Mouse (Mus musculus) testis, adult 2 months (tissue): Measurements from ENCODE around the gene Syvn1. TPM values are rescaled to one million over a fixed set of nuclear protein-coding genes. Genes with fewer than 3 reads are reported as not detected.

Experiments used
- H3K27ac ChIP-seq: fragments of 200-500 bp; 2 replicates; pipeline ENCODE4 v1.5.1; 2012; ENCODE audit warnings: low read depth, low read length; ENCODE audit not compliant: control insufficient read depth, insufficient read depth
- H3K27me3 ChIP-seq: fragments of 200-500 bp; 2 replicates; pipeline ENCODE4 v1.6.1; 2012; ENCODE audit warnings: mild to moderate bottlenecking, low read length, moderate library complexity; ENCODE audit not compliant: control insufficient read depth, insufficient read depth
- H3K36me3 ChIP-seq: fragments of 200-500 bp; 2 replicates; pipeline ENCODE4 v1.6.1; 2012; ENCODE audit warnings: mild to moderate bottlenecking, low read length; ENCODE audit not compliant: control insufficient read depth, insufficient read depth
- H3K4me1 ChIP-seq: fragments of 200-500 bp; 2 replicates; pipeline ENCODE4 v1.6.1; 2012; ENCODE audit warnings: low read length; ENCODE audit not compliant: control insufficient read depth, insufficient read depth
- H3K4me3 ChIP-seq: fragments of 200-500 bp; 2 replicates; pipeline ENCODE4 v1.5.1; 2012; ENCODE audit warnings: low read depth, mild to moderate bottlenecking, low read length, moderate library complexity, mixed read lengths; ENCODE audit not compliant: control insufficient read depth
- CTCF ChIP-seq: fragments of 200-500 bp; IDR thresholded peaks from 2 replicates; pipeline ENCODE4 v1.5.1; 2012; ENCODE audit warnings: low read depth, mild to moderate bottlenecking, inconsistent platforms, low read length, moderate library complexity; ENCODE audit not compliant: control insufficient read depth, insufficient read depth, insufficient replicate concordance
- POLR2A ChIP-seq: fragments of 200-500 bp; IDR thresholded peaks from 2 replicates; pipeline ENCODE4 v1.6.1; 2012; ENCODE audit warnings: low read depth, mild to moderate bottlenecking, inconsistent platforms, low read length, moderate library complexity; ENCODE audit not compliant: control insufficient read depth
- polyA plus RNA-seq: library from polyadenylated mRNA; depleted of rRNA; stranded (reverse); fragments of >200 nt; gene quantifications from 2 replicates; pipeline ENCODE4 v1.2.3, GENCODE M21; 2012

The Syvn1 gene
- polyA plus RNA-seq, 1 experiment: 33.3 TPM

GRCm38 (mm10) chr19:6045366-6046293 lies 746 bp upstream of the Syvn1 start:
- Histone ChIP-seq H3K4me3 (peak overlapping the region; percentile 88), H3K27me3 (no peaks in the 10 kb centered on the region), H3K36me3 (0 out of 2 replicates have a peak, but pooled peaks cover 2% of the 10 kb centered on the region), H3K27ac (peak overlapping the region; percentile 91), H3K4me1 (peaks cover 5% of the 10 kb centered on the region)
- no peak; the same call in 1 of the 2 replicates for TF ChIP-seq POLR2A
- TF ChIP-seq CTCF: no peak

- no peaks in the 10 kb centered on the region for H3K27me3 ChIP-seq
- H3K4me1 ChIP-seq: peaks cover 5% of the 10 kb centered on the region
- TF ChIP-seq CTCF (no peak), POLR2A (no peak)
- H3K27ac ChIP-seq: peak overlapping the region; percentile 91
- H3K4me3 ChIP-seq: peak overlapping the region; percentile 88
- peaks cover 2% of the 10 kb centered on the region for H3K36me3 ChIP-seq
These were observed 950 bp downstream of the Syvn1 start for GRCm38 (mm10) chr19:6047154-6047898.

GRCm38 (mm10) chr19:6047899-6048166 lies 1.5 kb downstream of the Syvn1 start:
- peaks cover 5% of the 10 kb centered on the region for H3K4me1 ChIP-seq
- TF ChIP-seq POLR2A: no peak
- peak overlapping the region; percentile 41; the same call in 1 of the 2 replicates for H3K27ac ChIP-seq
- peak overlapping the region; percentile 88 for H3K4me3 ChIP-seq
- peaks cover 2% of the 10 kb centered on the region for H3K36me3 ChIP-seq
- no peaks in the 10 kb centered on the region for H3K27me3 ChIP-seq

- Histone ChIP-seq H3K4me3 (no peak overlapping the region), H3K36me3 (peaks cover 2% of the 10 kb centered on the region), H3K27ac (no peak overlapping the region), H3K4me1 (peaks cover 5% of the 10 kb centered on the region), H3K27me3 (no peaks in the 10 kb centered on the region)
- TF ChIP-seq POLR2A (no peak), CTCF (peak; percentile 4; the same call in 1 of the 2 replicates)
These were observed 2.5 kb downstream of the Syvn1 start for GRCm38 (mm10) chr19:6048681-6049410.

- no peak for TF ChIP-seq POLR2A
- TF ChIP-seq CTCF: no peak
- Histone ChIP-seq H3K4me3 (no peak overlapping the region), H3K36me3 (peaks cover 2% of the 10 kb centered on the region)
These were observed 6.1 kb downstream of the Syvn1 start for GRCm38 (mm10) chr19:6052516-6052915.

GRCm38 (mm10) chr19:6054296-6054695 lies 7.9 kb downstream of the Syvn1 start:
- H3K36me3 ChIP-seq: no peaks in the 10 kb centered on the region; the same call in none of the 2 replicates
- peaks cover 2% of the 10 kb centered on the region; the same call in 1 of the 2 replicates for H3K4me1 ChIP-seq
- H3K27me3 ChIP-seq: no peaks in the 10 kb centered on the region
- H3K4me3 ChIP-seq: no peak overlapping the region
- H3K27ac ChIP-seq: no peak overlapping the region
- TF ChIP-seq POLR2A: no peak
- no peak for TF ChIP-seq CTCF

More at GRCm38 (mm10) chr19:6052516-6052915, 6.1 kb downstream of the Syvn1 start:
- H3K27ac ChIP-seq: no peak overlapping the region
- H3K27me3 ChIP-seq: no peaks in the 10 kb centered on the region
- peaks cover 4% of the 10 kb centered on the region for H3K4me1 ChIP-seq

GRCm38 (mm10) chr19:6056696-6057095 lies 10.3 kb downstream of the Syvn1 start:
- no peak overlapping the region for H3K27ac ChIP-seq
- no peaks in the 10 kb centered on the region; the same call in none of the 2 replicates for H3K36me3 ChIP-seq
- H3K27me3 ChIP-seq: no peaks in the 10 kb centered on the region
- H3K4me3 ChIP-seq: peak overlapping the region; percentile 99; the same call in 1 of the 2 replicates
- TF ChIP-seq CTCF (no peak), POLR2A (no peak)
- H3K4me1 ChIP-seq: peaks cover 5% of the 10 kb centered on the region
